Comparison of ENCODE assay signal across 28 mouse cellular contexts in the genomic region with DNA sequence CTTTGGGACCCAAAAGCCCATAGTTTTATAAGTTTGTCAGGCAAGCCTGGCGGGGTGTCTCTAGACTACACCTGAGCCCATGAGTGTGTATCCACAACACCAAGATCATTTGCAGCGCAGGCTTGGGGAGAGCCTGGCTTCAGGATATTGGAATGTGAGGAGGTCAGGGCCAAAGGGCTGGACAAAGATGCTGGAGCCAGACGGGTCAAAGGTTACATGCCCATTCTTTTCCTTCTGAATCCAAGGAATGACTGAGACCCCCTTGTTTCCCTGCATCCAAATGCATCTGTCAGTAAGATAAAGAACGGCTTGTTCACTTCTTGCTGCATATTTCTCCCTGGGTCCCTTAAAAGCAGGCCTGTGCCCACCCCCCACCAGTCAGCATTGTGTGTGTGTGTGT.
A peak's percentile ranks its signal among the peaks of the same experiment; 100 is the strongest.
DNase-seq lines count a peak whose midpoint lies in the region; ATAC-seq lines count a peak whose summit lies in the region.
"Had no signal": no experiment of that assay in that cellular context is flagged by ENCODE, and none has a peak within 500 bp of the region (broad histone marks: within the 10 kb centered on the region; RNA-seq: fewer than 3 reads in every experiment).

No protein-coding gene starts in this region.

- H3K9ac ChIP-seq in kidney, embryonic 15.5 days, result no peak overlapping the region
- no peak overlapping the region for H3K9ac ChIP-seq in limb, embryonic 12.5 days (replicated peaks)
- H3K9ac ChIP-seq: embryonic facial prominence, embryonic 15.5 days; limb, embryonic 13.5 days; liver, embryonic 12.5 days had no signal

- H3K4me3 ChIP-seq in kidney, embryonic 15.5 days (replicated peaks), result no peak overlapping the region
- H3K4me3 ChIP-seq in brown adipose tissue, adult 24 weeks (ENCODE audit: insufficient read depth, low read depth, low read length), result no peak overlapping the region
- H3K4me3 ChIP-seq in limb, embryonic 12.5 days (replicated peaks), result no peak overlapping the region
- H3K4me3 ChIP-seq: embryonic facial prominence, embryonic 15.5 days; heart, embryonic 10.5 days; layer of hippocampus, adult 2 months; limb, embryonic 13.5 days; liver, embryonic 12.5 days had no signal

- H3K36me3 ChIP-seq in kidney, embryonic 15.5 days, result no peaks in the 10 kb centered on the region
- no peaks in the 10 kb centered on the region for H3K36me3 ChIP-seq in limb, embryonic 12.5 days
- H3K36me3 ChIP-seq: embryonic facial prominence, embryonic 15.5 days; G1E; heart, embryonic 10.5 days; limb, embryonic 13.5 days; liver, embryonic 12.5 days had no signal

- WGBS in kidney, embryonic 15.5 days, result 74% methylated on average over 4 of the region's 4 CpGs
- WGBS in limb, embryonic 12.5 days, result 72% methylated on average over 4 of the region's 4 CpGs

- intact Hi-C loops in heart, postnatal 14 days (cut with DNase I), result no loop called here

- no peak overlapping the region for H3K27ac ChIP-seq in kidney, embryonic 15.5 days
- H3K27ac ChIP-seq in brown adipose tissue, adult 24 weeks (replicated peaks; ENCODE audit: low read depth, low read length), result peak overlapping the region; percentile 62
- peak overlapping the region; percentile 53; the same call in 1 of the 2 replicates for H3K27ac ChIP-seq in limb, embryonic 12.5 days
- H3K27ac ChIP-seq: embryonic facial prominence, embryonic 15.5 days; heart, embryonic 10.5 days; layer of hippocampus, adult 2 months; limb, embryonic 13.5 days; liver, embryonic 12.5 days had no signal

- no peak for DNase-seq in kidney, postnatal 14 days
- peak; percentile 83 for DNase-seq in embryo, embryonic 10.5 days (ENCODE audit: low spot score)
- DNase-seq in heart, postnatal 14 days, result no peak
- DNase-seq: B cell, adult 2 months; cerebellum, adult 11 months; cerebellum, adult 9-11 months; gastrocnemius, postnatal 10 days; kidney, adult 2 months; kidney, postnatal 25 days; layer of hippocampus, postnatal 36 days; lung, adult 18-20 months; lung, postnatal 14 days; right cerebral cortex, postnatal 25 days; spleen, adult 18-20 months; thymus, postnatal 36 days had no signal

- H3K27me3 ChIP-seq in kidney, embryonic 15.5 days, result 0 out of 2 replicates have a peak, but pooled peaks cover 6% of the 10 kb centered on the region
- H3K27me3 ChIP-seq in limb, embryonic 12.5 days, result no peaks in the 10 kb centered on the region
- H3K27me3 ChIP-seq: CH12.LX; embryonic facial prominence, embryonic 15.5 days; limb, embryonic 13.5 days; liver, embryonic 12.5 days; Patski had no signal

- ATAC-seq in kidney, embryonic 15.5 days (replicated peaks; ENCODE audit: low FRiP score), result 0 out of 2 replicates have a peak, but pooled peaks have one; percentile 33
- ATAC-seq in limb, embryonic 12.5 days (ENCODE audit: insufficient number of reproducible peaks, insufficient read depth, low FRiP score, low TSS enrichment, low read depth), result no peak
- no peak for ATAC-seq in megakaryocyte-erythroid progenitor cell, adult 5-6 weeks (replicated peaks; ENCODE audit: low FRiP score, low TSS enrichment, poor library complexity, severe bottlenecking)
- ATAC-seq: forebrain, embryonic 16.5 days; liver, embryonic 12.5 days; Patski had no signal

- no peaks in the 10 kb centered on the region for H3K9me3 ChIP-seq in kidney, embryonic 15.5 days (replicated peaks)
- H3K9me3 ChIP-seq in limb, embryonic 12.5 days, result peaks cover 4% of the 10 kb centered on the region; the same call in 1 of the 2 replicates
- H3K9me3 ChIP-seq: embryonic facial prominence, embryonic 15.5 days; G1E; heart, embryonic 10.5 days; limb, embryonic 13.5 days; liver, embryonic 12.5 days had no signal

- H3K4me2 ChIP-seq in kidney, embryonic 15.5 days, result no peak overlapping the region
- H3K4me2 ChIP-seq in limb, embryonic 12.5 days, result no peak overlapping the region
- H3K4me2 ChIP-seq: embryonic facial prominence, embryonic 15.5 days; limb, embryonic 13.5 days; liver, embryonic 12.5 days had no signal

- peaks cover 12% of the 10 kb centered on the region for H3K4me1 ChIP-seq in kidney, embryonic 15.5 days
- peaks cover 11% of the 10 kb centered on the region for H3K4me1 ChIP-seq in brown adipose tissue, adult 24 weeks (ENCODE audit: control insufficient read depth, insufficient read depth, insufficient read length, low read length)
- H3K4me1 ChIP-seq in limb, embryonic 12.5 days (replicated peaks), result peaks cover 37% of the 10 kb centered on the region
- H3K4me1 ChIP-seq: liver, embryonic 12.5 days had no signal
